Mouse (Mus musculus): ENCODE measurements around the gene Rab6b. TPM values are rescaled to one million over a fixed set of nuclear protein-coding genes. Genes with fewer than 3 reads are reported as not detected.

Rab6b gene
- polyA plus RNA-seq, 1 experiment from 2014 or later = 2.1 TPM

DNA sequence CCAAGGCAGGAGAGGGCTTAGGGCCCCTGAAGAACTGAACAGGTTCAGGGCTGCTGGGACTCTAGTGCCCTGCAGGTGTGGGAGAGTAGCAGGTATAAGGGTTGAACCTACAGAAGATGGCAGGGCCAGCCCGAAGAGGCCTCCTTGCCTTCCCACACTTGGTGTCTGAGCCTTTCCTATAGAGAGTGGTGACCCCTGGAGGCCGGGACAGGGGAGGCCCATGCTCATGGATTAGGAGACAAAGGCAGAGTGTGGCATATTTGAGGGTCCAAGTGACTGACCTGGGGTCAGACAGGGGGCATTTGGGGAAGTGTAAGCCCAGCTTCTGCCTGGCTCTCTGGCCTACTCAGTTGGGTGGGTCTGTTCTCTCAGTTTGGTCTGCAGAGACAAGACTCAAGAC is 8.6 kb downstream of the Rab6b start:
- no peak for ATAC-seq (replicated peaks; ENCODE audit: extremely low read depth, insufficient read depth, low FRiP score)

DNA sequence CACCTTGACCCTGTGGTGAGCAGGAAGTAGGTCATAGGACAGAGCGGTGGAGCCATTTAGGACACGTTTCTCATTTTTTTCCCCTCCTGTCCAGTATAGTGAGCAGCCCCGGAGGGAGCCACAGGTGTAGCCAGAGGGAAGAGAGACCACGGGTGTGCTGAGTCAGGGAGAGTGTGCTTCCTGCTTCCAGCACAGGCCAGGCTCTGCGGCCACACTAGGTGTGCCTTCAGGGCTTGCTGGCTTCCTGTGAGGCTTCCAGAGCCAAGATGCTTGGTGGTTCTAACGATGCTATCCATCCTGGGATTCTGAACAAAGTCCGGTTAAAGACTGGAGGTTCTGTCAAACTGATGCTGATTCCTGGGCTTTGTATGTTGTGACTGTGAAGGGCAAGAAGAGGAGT is 10.0 kb downstream of the Rab6b start:
- Histone ChIP-seq H3K27ac (ENCODE audit: low read length) (no peak overlapping the region), H3K4me1 (ENCODE audit: control insufficient read depth, insufficient read depth, low read length) (no peaks in the 10 kb centered on the region), H3K27me3 (ENCODE audit: control insufficient read depth, insufficient read depth, low read length) (no peaks in the 10 kb centered on the region), H3K9me3 (replicated peaks; ENCODE audit: control insufficient read depth, low read length) (no peaks in the 10 kb centered on the region), H3K36me3 (ENCODE audit: control insufficient read depth, insufficient read depth) (no peaks in the 10 kb centered on the region), H3K4me2 (ENCODE audit: low read depth, low read length) (no peak overlapping the region), H3K9ac (ENCODE audit: low read length) (no peak overlapping the region), H3K4me3 (ENCODE audit: low read length) (no peak overlapping the region)
- 82% methylated on average over 7 of the region's 7 CpGs for WGBS
- no peak for ATAC-seq (replicated peaks; ENCODE audit: extremely low read depth, insufficient read depth, low FRiP score)

More for the DNA sequence above, 8.6 kb downstream of the Rab6b start:
- H3K36me3 ChIP-seq (ENCODE audit: control insufficient read depth, insufficient read depth) = no peaks in the 10 kb centered on the region
- H3K4me2 ChIP-seq (ENCODE audit: low read depth, low read length) = no peak overlapping the region
- H3K9ac ChIP-seq (ENCODE audit: low read length) = no peak overlapping the region
- no peaks in the 10 kb centered on the region for H3K9me3 ChIP-seq (replicated peaks; ENCODE audit: control insufficient read depth, low read length)
- 37% methylated on average over 2 of the region's 2 CpGs for WGBS
- H3K27me3 ChIP-seq (ENCODE audit: control insufficient read depth, insufficient read depth, low read length) = peaks cover 4% of the 10 kb centered on the region; the same call in 1 of the 2 replicates
- no peak overlapping the region for H3K27ac ChIP-seq (ENCODE audit: low read length)
- H3K4me3 ChIP-seq (ENCODE audit: low read length) = no peak overlapping the region
- H3K4me1 ChIP-seq (ENCODE audit: control insufficient read depth, insufficient read depth, low read length) = no peaks in the 10 kb centered on the region

DNA sequence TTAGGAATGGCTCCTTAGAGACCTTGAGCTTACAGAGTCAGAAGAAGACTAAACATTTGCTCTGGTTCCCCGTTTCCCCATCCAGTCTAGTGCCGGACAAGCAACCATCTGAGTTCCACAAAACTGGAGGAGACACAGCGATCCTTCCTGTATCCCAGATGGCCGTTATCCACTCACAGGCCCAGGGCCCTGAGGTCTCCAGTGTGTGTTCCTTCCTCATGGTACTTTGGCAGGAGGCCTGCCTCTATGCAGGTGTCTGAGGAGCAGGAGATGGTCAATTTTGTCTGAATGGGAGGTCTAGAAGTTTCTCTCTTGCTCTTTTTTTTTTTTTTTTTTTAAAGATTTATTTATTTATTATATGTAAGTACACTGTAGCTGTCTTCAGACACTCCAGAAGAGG is 13.2 kb downstream of the Rab6b start:
- Histone ChIP-seq H3K4me2 (ENCODE audit: low read depth, low read length) (no peak overlapping the region), H3K36me3 (ENCODE audit: control insufficient read depth, insufficient read depth) (no peaks in the 10 kb centered on the region), H3K4me1 (ENCODE audit: control insufficient read depth, insufficient read depth, low read length) (no peaks in the 10 kb centered on the region), H3K9ac (ENCODE audit: low read length) (no peak overlapping the region), H3K9me3 (replicated peaks; ENCODE audit: control insufficient read depth, low read length) (0 out of 2 replicates have a peak, but pooled peaks cover 2% of the 10 kb centered on the region), H3K27me3 (ENCODE audit: control insufficient read depth, insufficient read depth, low read length) (no peaks in the 10 kb centered on the region), H3K27ac (ENCODE audit: low read length) (no peak overlapping the region), H3K4me3 (ENCODE audit: low read length) (no peak overlapping the region)
- no peak for ATAC-seq (replicated peaks; ENCODE audit: extremely low read depth, insufficient read depth, low FRiP score)
- WGBS = 92% methylated on average over 4 of the region's 4 CpGs

DNA sequence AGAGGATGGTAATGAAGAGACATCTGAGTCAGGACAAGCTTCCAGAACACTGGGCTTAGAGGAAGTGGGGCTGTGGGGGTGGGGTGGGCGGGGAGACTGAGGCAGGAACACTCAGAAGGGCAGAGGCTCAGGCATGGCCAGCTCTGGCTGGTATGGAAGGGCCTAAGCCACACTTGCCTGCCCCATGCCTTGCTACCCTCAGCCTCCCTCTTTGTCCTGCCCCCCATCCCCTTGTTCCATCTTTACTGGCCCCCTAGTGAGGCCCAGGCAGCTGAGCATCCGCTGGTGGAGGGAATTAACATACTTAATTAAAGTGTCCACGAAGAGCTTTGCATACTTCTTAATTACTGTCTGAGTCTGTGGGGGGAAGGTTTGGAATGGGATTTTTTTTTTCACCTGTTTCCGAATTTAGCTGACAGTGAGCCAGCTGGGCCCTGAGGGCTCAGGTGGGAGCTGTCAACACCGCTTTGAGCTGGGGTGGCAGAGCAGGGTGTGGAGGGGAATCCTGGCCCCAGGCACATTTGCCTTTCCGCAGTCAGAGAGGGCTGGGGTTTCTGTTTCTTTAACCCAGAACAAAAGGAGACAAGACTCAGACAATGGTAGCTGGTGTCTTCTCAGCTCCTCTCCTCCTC is 22.0 kb downstream of the Rab6b start:
- Histone ChIP-seq H3K9ac (ENCODE audit: low read length) (no peak overlapping the region; the same call in 1 of the 2 replicates), H3K36me3 (ENCODE audit: control insufficient read depth, insufficient read depth) (no peaks in the 10 kb centered on the region), H3K27me3 (ENCODE audit: control insufficient read depth, insufficient read depth, low read length) (no peaks in the 10 kb centered on the region), H3K4me3 (ENCODE audit: low read length) (no peak overlapping the region), H3K4me1 (ENCODE audit: control insufficient read depth, insufficient read depth, low read length) (peaks cover 8% of the 10 kb centered on the region), H3K9me3 (replicated peaks; ENCODE audit: control insufficient read depth, low read length) (0 out of 2 replicates have a peak, but pooled peaks cover 2% of the 10 kb centered on the region), H3K27ac (ENCODE audit: low read length) (no peak overlapping the region), H3K4me2 (ENCODE audit: low read depth, low read length) (no peak overlapping the region)
- no peak for ATAC-seq (replicated peaks; ENCODE audit: extremely low read depth, insufficient read depth, low FRiP score)
- WGBS = 50% methylated on average over 6 of the region's 6 CpGs

DNA sequence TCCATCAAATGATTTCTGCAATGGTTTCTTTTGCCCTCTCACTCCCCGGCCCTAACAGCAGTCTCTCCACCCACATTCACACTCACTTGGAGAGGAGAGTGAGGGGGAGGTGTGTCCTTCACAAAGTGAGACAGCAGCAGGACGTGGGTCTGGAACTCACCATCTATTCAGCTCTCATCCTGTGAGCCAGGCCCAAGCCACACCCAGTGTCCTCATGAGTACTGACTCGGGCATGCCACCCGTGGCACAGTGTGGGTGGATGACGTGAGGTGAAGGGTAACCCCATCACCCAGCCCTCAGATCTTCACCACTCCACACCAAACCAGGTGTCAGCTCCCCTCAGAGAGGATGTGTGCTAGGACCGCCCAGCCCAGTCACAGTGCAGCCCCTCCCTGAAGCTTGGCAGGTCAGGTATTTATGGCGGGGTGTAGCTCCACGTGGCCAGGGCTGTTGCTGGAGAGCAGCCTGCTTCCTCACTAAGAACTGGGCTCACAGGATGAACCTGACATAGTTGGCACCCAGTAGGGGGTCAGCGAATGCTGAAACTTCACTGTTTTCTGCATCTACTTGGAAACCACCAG is 23.0 kb downstream of the Rab6b start:
- no peak overlapping the region for H3K27ac ChIP-seq (ENCODE audit: low read length)
- WGBS = 56% methylated on average over 9 of the region's 9 CpGs
- no peaks in the 10 kb centered on the region for H3K27me3 ChIP-seq (ENCODE audit: control insufficient read depth, insufficient read depth, low read length)
- H3K9ac ChIP-seq (ENCODE audit: low read length) = no peak overlapping the region
- no peak overlapping the region for H3K4me3 ChIP-seq (ENCODE audit: low read length)
- no peaks in the 10 kb centered on the region for H3K36me3 ChIP-seq (ENCODE audit: control insufficient read depth, insufficient read depth)
- ATAC-seq (replicated peaks; ENCODE audit: extremely low read depth, insufficient read depth, low FRiP score) = no peak
- peaks cover 9% of the 10 kb centered on the region for H3K4me1 ChIP-seq (ENCODE audit: control insufficient read depth, insufficient read depth, low read length)
- H3K4me2 ChIP-seq (ENCODE audit: low read depth, low read length) = no peak overlapping the region
- no peaks in the 10 kb centered on the region for H3K9me3 ChIP-seq (replicated peaks; ENCODE audit: control insufficient read depth, low read length)

DNA sequence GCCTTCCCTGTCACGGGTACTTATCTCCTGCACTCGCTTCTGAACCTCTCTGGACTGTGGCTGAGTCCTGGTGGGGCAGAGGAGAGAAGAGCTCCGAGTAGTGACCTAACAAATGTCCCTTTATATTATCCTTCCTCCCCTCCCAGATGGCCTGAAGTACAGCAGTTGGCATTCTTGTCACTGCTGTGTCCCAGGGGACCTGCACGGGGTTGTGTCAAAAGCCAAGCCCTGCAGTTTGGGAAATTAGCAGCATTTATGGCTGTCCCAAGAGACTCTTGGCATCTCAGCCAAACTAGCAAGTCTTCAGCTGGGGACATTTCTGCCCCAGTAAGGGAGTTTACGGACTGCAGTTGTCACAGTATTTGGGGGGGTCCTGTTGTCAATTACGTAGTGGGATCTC is 27.9 kb downstream of the Rab6b start:
- Histone ChIP-seq H3K4me2 (ENCODE audit: low read depth, low read length) (no peak overlapping the region), H3K4me3 (ENCODE audit: low read length) (no peak overlapping the region), H3K36me3 (ENCODE audit: control insufficient read depth, insufficient read depth) (no peaks in the 10 kb centered on the region), H3K4me1 (ENCODE audit: control insufficient read depth, insufficient read depth, low read length) (peaks cover 7% of the 10 kb centered on the region; the same call in 1 of the 2 replicates), H3K9ac (ENCODE audit: low read length) (no peak overlapping the region), H3K27ac (ENCODE audit: low read length) (no peak overlapping the region), H3K9me3 (replicated peaks; ENCODE audit: control insufficient read depth, low read length) (no peaks in the 10 kb centered on the region), H3K27me3 (ENCODE audit: control insufficient read depth, insufficient read depth, low read length) (no peaks in the 10 kb centered on the region)
- ATAC-seq (replicated peaks; ENCODE audit: extremely low read depth, insufficient read depth, low FRiP score) = no peak
- WGBS = 68% methylated on average over 6 of the region's 6 CpGs

DNA sequence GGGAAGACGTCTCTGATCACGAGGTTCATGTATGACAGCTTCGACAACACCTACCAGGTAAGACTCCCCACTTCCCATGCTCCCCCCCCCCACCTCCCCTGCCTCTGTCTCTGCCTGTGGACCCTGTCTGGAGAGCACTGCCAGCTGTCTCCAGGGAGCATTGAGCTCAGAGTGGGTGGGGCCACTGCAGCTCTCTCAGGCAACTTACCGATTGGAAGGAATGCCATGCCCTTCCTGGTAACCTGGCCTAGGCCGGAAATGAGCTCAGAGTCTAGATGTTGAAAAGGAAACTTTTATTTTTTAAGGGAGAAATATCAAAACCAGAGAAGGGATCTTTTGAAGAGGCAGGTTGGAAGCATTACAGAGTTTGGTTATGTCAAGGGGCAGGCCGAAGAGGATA is 28.8 kb downstream of the Rab6b start:
- Histone ChIP-seq H3K9ac (ENCODE audit: low read length) (no peak overlapping the region), H3K4me1 (ENCODE audit: control insufficient read depth, insufficient read depth, low read length) (peaks cover 10% of the 10 kb centered on the region; the same call in 1 of the 2 replicates), H3K27me3 (ENCODE audit: control insufficient read depth, insufficient read depth, low read length) (no peaks in the 10 kb centered on the region), H3K36me3 (ENCODE audit: control insufficient read depth, insufficient read depth) (no peaks in the 10 kb centered on the region), H3K4me3 (ENCODE audit: low read length) (no peak overlapping the region), H3K9me3 (replicated peaks; ENCODE audit: control insufficient read depth, low read length) (no peaks in the 10 kb centered on the region), H3K4me2 (ENCODE audit: low read depth, low read length) (no peak overlapping the region), H3K27ac (ENCODE audit: low read length) (no peak overlapping the region)
- ATAC-seq (replicated peaks; ENCODE audit: extremely low read depth, insufficient read depth, low FRiP score) = no peak
- WGBS = 74% methylated on average over 6 of the region's 6 CpGs

DNA sequence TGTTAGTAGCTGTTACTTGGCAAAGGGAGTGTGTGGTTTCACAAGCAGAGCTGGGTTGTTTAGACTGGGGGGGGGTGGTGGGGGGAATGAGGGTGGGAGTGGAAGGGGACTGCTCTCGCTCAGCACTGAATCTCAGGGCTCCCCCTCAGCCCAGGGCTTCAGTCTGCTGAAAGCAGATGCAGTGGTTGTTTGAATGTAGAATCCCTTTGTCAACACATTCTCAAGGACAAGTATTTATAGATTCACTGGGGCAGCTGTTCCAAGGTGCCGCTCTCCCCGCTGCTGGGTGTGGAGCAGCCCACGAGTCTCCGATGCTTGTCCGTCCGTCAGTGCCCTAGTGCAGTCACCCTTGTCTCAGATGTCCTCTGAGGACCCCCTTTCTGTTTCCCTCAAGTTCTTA is 29.7 kb downstream of the Rab6b start:
- Histone ChIP-seq H3K9ac (ENCODE audit: low read length) (no peak overlapping the region), H3K27me3 (ENCODE audit: control insufficient read depth, insufficient read depth, low read length) (no peaks in the 10 kb centered on the region), H3K27ac (ENCODE audit: low read length) (peak overlapping the region; percentile 53), H3K4me3 (ENCODE audit: low read length) (no peak overlapping the region), H3K4me2 (ENCODE audit: low read depth, low read length) (no peak overlapping the region), H3K9me3 (replicated peaks; ENCODE audit: control insufficient read depth, low read length) (no peaks in the 10 kb centered on the region), H3K36me3 (ENCODE audit: control insufficient read depth, insufficient read depth) (no peaks in the 10 kb centered on the region), H3K4me1 (ENCODE audit: control insufficient read depth, insufficient read depth, low read length) (peaks cover 10% of the 10 kb centered on the region; the same call in 1 of the 2 replicates)
- WGBS = 48% methylated on average over 7 of the region's 7 CpGs
- peak; percentile 44; the same call in 1 of the 2 replicates for ATAC-seq (replicated peaks; ENCODE audit: extremely low read depth, insufficient read depth, low FRiP score)

DNA sequence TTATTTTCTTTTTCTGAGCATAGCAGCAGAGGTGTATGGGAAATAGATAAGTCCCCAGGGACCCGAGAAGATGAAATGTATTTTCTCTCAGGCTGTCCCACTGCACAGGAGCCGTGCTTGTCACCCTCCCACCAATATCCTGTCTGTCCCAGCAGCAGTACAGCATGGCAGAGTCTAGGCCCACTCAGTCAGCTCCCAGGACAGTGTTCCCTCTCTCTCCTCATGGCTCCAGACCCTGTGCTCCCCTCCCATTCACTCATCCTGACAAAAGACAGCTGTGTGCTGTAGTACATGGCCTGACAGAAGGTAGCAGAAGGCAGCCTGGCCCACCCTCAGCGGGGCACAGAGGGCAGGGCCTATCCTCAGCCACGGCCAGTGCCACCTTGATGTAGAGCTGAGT is 32.3 kb downstream of the Rab6b start:
- Histone ChIP-seq H3K9ac (ENCODE audit: low read length) (no peak overlapping the region), H3K27me3 (ENCODE audit: control insufficient read depth, insufficient read depth, low read length) (no peaks in the 10 kb centered on the region), H3K4me2 (ENCODE audit: low read depth, low read length) (no peak overlapping the region), H3K4me3 (ENCODE audit: low read length) (no peak overlapping the region), H3K9me3 (replicated peaks; ENCODE audit: control insufficient read depth, low read length) (no peaks in the 10 kb centered on the region), H3K4me1 (ENCODE audit: control insufficient read depth, insufficient read depth, low read length) (peaks cover 10% of the 10 kb centered on the region; the same call in 1 of the 2 replicates), H3K36me3 (ENCODE audit: control insufficient read depth, insufficient read depth) (no peaks in the 10 kb centered on the region), H3K27ac (ENCODE audit: low read length) (no peak overlapping the region)
- 48% methylated on average over 4 of the region's 4 CpGs for WGBS
- ATAC-seq (replicated peaks; ENCODE audit: extremely low read depth, insufficient read depth, low FRiP score) = no peak

Data from heart, embryonic 16.5 days (tissue).